Mouse (Mus musculus) heart, postnatal 0 days (tissue): ENCODE measurements around the gene Tmem207. TPM values are rescaled to one million over a fixed set of nuclear protein-coding genes. Genes with fewer than 3 reads are reported as not detected.

Experiments used
- ATAC-seq: fragments of 200-750 bp; cut with Nextera tagmentation; 2 replicates; pipeline ENCODE4 v1.8.0; 2017; ENCODE audit warnings: low read depth, moderate number of reproducible peaks, moderate library complexity; ENCODE audit not compliant: insufficient read depth
- DNase-seq: peaks from one replicate; pipeline ENCODE4 v3.0.0-alpha.2; 2016; ENCODE audit warnings: low spot score
- H3K27ac ChIP-seq: fragments of 300-500 bp; sonication (generic); 2 replicates; pipeline ENCODE4 v1.5.1; 2014; ENCODE audit warnings: low read depth, mild to moderate bottlenecking
- H3K27me3 ChIP-seq: fragments of 300-500 bp; sonication (generic); 2 replicates; pipeline ENCODE4 v1.6.1; 2014; ENCODE audit warnings: low read length, mixed read lengths; ENCODE audit not compliant: control insufficient read depth, insufficient read depth
- H3K36me3 ChIP-seq: fragments of 300-500 bp; sonication (generic); replicated peaks from 2 replicates; pipeline ENCODE4 v1.6.1; 2014; ENCODE audit warnings: low read length, mixed read lengths; ENCODE audit not compliant: control insufficient read depth, insufficient read depth
- H3K4me1 ChIP-seq: fragments of 300-500 bp; sonication (generic); 2 replicates; pipeline ENCODE4 v1.6.1; 2014; ENCODE audit warnings: antibody characterized with exemption; ENCODE audit not compliant: control insufficient read depth, insufficient read depth
- H3K4me2 ChIP-seq: fragments of 300-500 bp; sonication (generic); 2 replicates; pipeline ENCODE4 v1.6.1; 2014; ENCODE audit warnings: low read depth, mild to moderate bottlenecking, low read length, moderate library complexity
- H3K4me3 ChIP-seq: fragments of 300-500 bp; sonication (generic); 2 replicates; pipeline ENCODE4 v1.5.1; 2014; ENCODE audit warnings: low read depth, low read length
- H3K9ac ChIP-seq: fragments of 300-500 bp; sonication (generic); replicated peaks from 2 replicates; pipeline ENCODE4 v1.6.1; 2014; ENCODE audit warnings: low read depth, low read length, mixed read lengths
- H3K9me3 ChIP-seq: fragments of 300-500 bp; sonication (generic); replicated peaks from 2 replicates; pipeline ENCODE4 v1.6.1; 2016; ENCODE audit warnings: low read length; ENCODE audit not compliant: control insufficient read depth
- CTCF ChIP-seq: IDR thresholded peaks from 2 replicates; pipeline ENCODE4 v1.5.1; 2016; ENCODE audit warnings: antibody characterized with exemption, control low read depth, low read depth
- EP300 ChIP-seq: IDR thresholded peaks from 2 replicates; pipeline ENCODE4 v1.6.1; 2016; ENCODE audit warnings: antibody characterized with exemption, low read depth
- WGBS: fragments of 180-500 bp; shearing (Covaris S2); extraction: QIAGEN DNeasy Blood & Tissue Kit; methylation state at CpG from one replicate; pipeline ENCODE4 v1.1.7; 2014; 5-methylcytosine and 5-hydroxymethylcytosine counted together
- polyA plus RNA-seq: library from polyadenylated mRNA; unstranded; fragments of >200 nt; fragmentation: Nextera tagmentation; extraction: Ambion mirVana; gene quantifications from 2 replicates; pipeline ENCODE4 v1.2.1, GENCODE M21; 2015
- total RNA-seq: library from RNA; depleted of rRNA; stranded (reverse); fragments of >200 nt; gene quantifications from 2 replicates; pipeline ENCODE4 v1.2.3, GENCODE M21; 2014; ENCODE audit warnings: low replicate concordance

Tmem207 gene
- total and polyA plus RNA-seq, 2 experiments from 2014 or later, result not detected

- Histone ChIP-seq H3K4me1 (no peaks in the 10 kb centered on the region), H3K27ac (no peak overlapping the region), H3K27me3 (no peaks in the 10 kb centered on the region), H3K4me2 (no peak overlapping the region), H3K9ac (no peak overlapping the region), H3K4me3 (no peak overlapping the region), H3K9me3 (no peaks in the 10 kb centered on the region), H3K36me3 (no peaks in the 10 kb centered on the region)
- TF ChIP-seq EP300 (no peak), CTCF (no peak)
- WGBS, result 70% methylated on average over 1 of the region's 1 CpGs
- DNase-seq (no peak), ATAC-seq (no peak)
Observed at GRCm38 (mm10) chr16:26558797-26559196, 32.2 kb upstream of the Tmem207 start.

GRCm38 (mm10) chr16:26552234-26552633 lies 25.7 kb upstream of the Tmem207 start:
- Histone ChIP-seq H3K27me3 (no peaks in the 10 kb centered on the region), H3K36me3 (no peaks in the 10 kb centered on the region), H3K9me3 (no peaks in the 10 kb centered on the region), H3K9ac (no peak overlapping the region), H3K27ac (no peak overlapping the region), H3K4me2 (no peak overlapping the region), H3K4me3 (no peak overlapping the region), H3K4me1 (no peaks in the 10 kb centered on the region)
- 80% methylated on average over 3 of the region's 3 CpGs for WGBS
- TF ChIP-seq EP300 (no peak), CTCF (no peak)
- DNase-seq (no peak), ATAC-seq (no peak)

GRCm38 (mm10) chr16:26549221-26549620 lies 22.7 kb upstream of the Tmem207 start:
- TF ChIP-seq EP300 (no peak), CTCF (no peak)
- Histone ChIP-seq H3K4me1 (no peaks in the 10 kb centered on the region), H3K4me3 (no peak overlapping the region), H3K9me3 (no peaks in the 10 kb centered on the region), H3K27ac (no peak overlapping the region), H3K36me3 (no peaks in the 10 kb centered on the region), H3K4me2 (no peak overlapping the region), H3K9ac (no peak overlapping the region), H3K27me3 (no peaks in the 10 kb centered on the region)
- WGBS, result 65% methylated on average over 2 of the region's 2 CpGs
- DNase-seq (no peak), ATAC-seq (no peak)

GRCm38 (mm10) chr16:26546879-26547206 lies 20.3 kb upstream of the Tmem207 start:
- H3K4me2 ChIP-seq, result no peak overlapping the region
- no peak overlapping the region for H3K4me3 ChIP-seq
- TF ChIP-seq EP300, result no peak
- no peak for TF ChIP-seq CTCF
- H3K9ac ChIP-seq, result no peak overlapping the region
- H3K9me3 ChIP-seq, result no peaks in the 10 kb centered on the region
- DNase-seq (no peak), ATAC-seq (no peak)
- WGBS, result 85% methylated on average over 1 of the region's 1 CpGs
- no peaks in the 10 kb centered on the region for H3K36me3 ChIP-seq
- no peaks in the 10 kb centered on the region for H3K4me1 ChIP-seq
- H3K27me3 ChIP-seq, result no peaks in the 10 kb centered on the region
- no peak overlapping the region for H3K27ac ChIP-seq

GRCm38 (mm10) chr16:26546170-26546878 lies 19.8 kb upstream of the Tmem207 start:
- no peaks in the 10 kb centered on the region for H3K36me3 ChIP-seq
- TF ChIP-seq CTCF, result no peak
- no peak for TF ChIP-seq EP300
- H3K9ac ChIP-seq, result no peak overlapping the region
- H3K4me1 ChIP-seq, result no peaks in the 10 kb centered on the region
- H3K27me3 ChIP-seq, result no peaks in the 10 kb centered on the region
- H3K4me3 ChIP-seq, result no peak overlapping the region
- ATAC-seq (no peak), DNase-seq (no peak)
- H3K27ac ChIP-seq, result no peak overlapping the region
- 39% methylated on average over 7 of the region's 7 CpGs for WGBS
- H3K4me2 ChIP-seq, result no peak overlapping the region
- no peaks in the 10 kb centered on the region for H3K9me3 ChIP-seq

- no peak for TF ChIP-seq CTCF
- no peak for TF ChIP-seq EP300
- Histone ChIP-seq H3K4me1 (no peaks in the 10 kb centered on the region), H3K4me2 (no peak overlapping the region), H3K27me3 (no peaks in the 10 kb centered on the region), H3K4me3 (no peak overlapping the region), H3K36me3 (no peaks in the 10 kb centered on the region), H3K9ac (no peak overlapping the region), H3K27ac (no peak overlapping the region), H3K9me3 (no peaks in the 10 kb centered on the region)
- ATAC-seq (no peak), DNase-seq (no peak)
- WGBS, result 64% methylated on average over 1 of the region's 1 CpGs
Observed at GRCm38 (mm10) chr16:26532287-26532686, 5.7 kb upstream of the Tmem207 start.
